Mouse (Mus musculus) left cerebral cortex, adult 11 months (tissue): ENCODE measurements around the gene Lypd6b.

ENCODE experiments used
- DNase-seq: peaks from one replicate; pipeline ENCODE4 v3.0.0; 2022; ENCODE audit warnings: low spot score

Gene Lypd6b

GRCm38 (mm10) chr2:49771172-49771571 lies 16.3 kb upstream of the Lypd6b start:
- no peak for DNase-seq

GRCm38 (mm10) chr2:49773194-49773931 lies 14.1 kb upstream of the Lypd6b start:
- no peak for DNase-seq

GRCm38 (mm10) chr2:49774180-49774579 lies 13.3 kb upstream of the Lypd6b start:
- no peak for DNase-seq

- no peak for DNase-seq
These were observed 12.3 kb upstream of the Lypd6b start for GRCm38 (mm10) chr2:49775187-49775586.

- DNase-seq, result no peak
These were observed 11.8 kb upstream of the Lypd6b start for GRCm38 (mm10) chr2:49775735-49776134.

GRCm38 (mm10) chr2:49776407-49776806 lies 11.1 kb upstream of the Lypd6b start:
- no peak for DNase-seq

- no peak for DNase-seq
These were observed 547 bp downstream of the Lypd6b start for GRCm38 (mm10) chr2:49788051-49788418.

GRCm38 (mm10) chr2:49788643-49789042 lies 1.2 kb downstream of the Lypd6b start:
- DNase-seq, result no peak

- no peak for DNase-seq
These were observed 1.6 kb downstream of the Lypd6b start for GRCm38 (mm10) chr2:49789078-49789477.

GRCm38 (mm10) chr2:49789504-49789903 lies 2.0 kb downstream of the Lypd6b start:
- no peak for DNase-seq

GRCm38 (mm10) chr2:49797444-49798143 lies 10.1 kb downstream of the Lypd6b start:
- no peak for DNase-seq

- DNase-seq, result no peak
These were observed 17.0 kb downstream of the Lypd6b start for GRCm38 (mm10) chr2:49804448-49804847.

GRCm38 (mm10) chr2:49805736-49806371 lies 18.4 kb downstream of the Lypd6b start:
- DNase-seq, result peak; percentile 46

- DNase-seq, result no peak
These were observed 22.0 kb downstream of the Lypd6b start for GRCm38 (mm10) chr2:49809496-49809895.

GRCm38 (mm10) chr2:49811420-49811819 lies 23.9 kb downstream of the Lypd6b start:
- DNase-seq, result no peak

GRCm38 (mm10) chr2:49811871-49812363 lies 24.4 kb downstream of the Lypd6b start:
- no peak for DNase-seq

- no peak for DNase-seq
These were observed 25.7 kb downstream of the Lypd6b start for GRCm38 (mm10) chr2:49813151-49813550.

- DNase-seq, result no peak
These were observed 26.5 kb downstream of the Lypd6b start for GRCm38 (mm10) chr2:49814011-49814410.

- DNase-seq, result no peak
These were observed 28.3 kb downstream of the Lypd6b start for GRCm38 (mm10) chr2:49815696-49816320.

GRCm38 (mm10) chr2:49816549-49816948 lies 29.1 kb downstream of the Lypd6b start:
- no peak for DNase-seq

GRCm38 (mm10) chr2:49817151-49817550 lies 29.7 kb downstream of the Lypd6b start:
- DNase-seq, result no peak

GRCm38 (mm10) chr2:49818126-49818525 lies 30.6 kb downstream of the Lypd6b start:
- DNase-seq, result no peak
